Mouse (Mus musculus) ES-Bruce4 (cell line): ENCODE data around the gene Sec14l1. TPM values are rescaled to one million over a fixed set of nuclear protein-coding genes. Genes with fewer than 3 reads are reported as not detected.

Experiments used
- H3K27ac ChIP-seq: 2 replicates; pipeline ENCODE4 v1.5.1; 2012; ENCODE audit warnings: low read length, inconsistent platforms; ENCODE audit not compliant: insufficient read depth
- H3K27me3 ChIP-seq: 2 replicates; pipeline ENCODE4 v1.6.1; 2012; ENCODE audit warnings: mild to moderate bottlenecking, low read length, inconsistent platforms; ENCODE audit not compliant: control insufficient read depth, poor library complexity, insufficient read depth, severe bottlenecking
- H3K36me3 ChIP-seq: 2 replicates; pipeline ENCODE4 v1.6.1; 2012; ENCODE audit warnings: inconsistent platforms, mild to moderate bottlenecking, low read length, moderate library complexity; ENCODE audit not compliant: control insufficient read depth, poor library complexity, insufficient read depth, severe bottlenecking
- H3K4me1 ChIP-seq: one replicate; pipeline ENCODE4 v1.8.1; 2011; ENCODE audit warnings: low read length; ENCODE audit not compliant: control insufficient read depth, insufficient read depth
- H3K4me3 ChIP-seq: 2 replicates; pipeline ENCODE4 v1.5.1; 2011; ENCODE audit warnings: low read depth, mild to moderate bottlenecking, low read length
- H3K9ac ChIP-seq: 2 replicates; pipeline ENCODE4 v1.6.1; 2012; ENCODE audit warnings: low read depth, mild to moderate bottlenecking, inconsistent platforms; ENCODE audit not compliant: poor library complexity, severe bottlenecking
- H3K9me3 ChIP-seq: replicated peaks from 2 replicates; pipeline ENCODE4 v1.6.1; 2012; ENCODE audit warnings: mild to moderate bottlenecking, low read length, inconsistent platforms; ENCODE audit not compliant: control insufficient read depth, poor library complexity, insufficient read depth, severe bottlenecking
- CTCF ChIP-seq: IDR thresholded peaks from one replicate; pipeline ENCODE4 v1.8.1; 2011; ENCODE audit warnings: low read depth, low read length
- EP300 ChIP-seq: IDR thresholded peaks from 2 replicates; pipeline ENCODE4 v1.6.1; 2011; ENCODE audit warnings: low read depth, low read length; ENCODE audit not compliant: insufficient read depth
- POLR2A ChIP-seq: IDR thresholded peaks from one replicate; pipeline ENCODE4 v1.8.1; 2011; ENCODE audit warnings: low read length; ENCODE audit not compliant: insufficient read depth
- polyA plus RNA-seq: library from polyadenylated mRNA; stranded (reverse); fragments of >200 nt; gene quantifications from 2 replicates; pipeline ENCODE4 v1.2.4, GENCODE M21; 2011; ENCODE audit warnings: low read depth; ENCODE audit not compliant: missing spikeins, insufficient read depth, insufficient read length

Sec14l1 gene
- polyA plus RNA-seq, 1 experiment, result 77.7 TPM

GRCm38 (mm10) chr11:117174098-117174892 lies 59.3 kb downstream of the Sec14l1 start:
- H3K4me1 ChIP-seq, result no peaks in the 10 kb centered on the region
- no peaks in the 10 kb centered on the region for H3K27me3 ChIP-seq
- no peak for TF ChIP-seq POLR2A
- no peak for TF ChIP-seq CTCF
- TF ChIP-seq EP300, result no peak
- H3K9ac ChIP-seq, result peak overlapping the region; percentile 16
- 0 out of 2 replicates have a peak overlapping the region, but pooled peaks have one; percentile 27 for H3K27ac ChIP-seq
- peak overlapping the region; percentile 64 for H3K4me3 ChIP-seq
- H3K9me3 ChIP-seq, result no peaks in the 10 kb centered on the region
- H3K36me3 ChIP-seq, result no peaks in the 10 kb centered on the region

GRCm38 (mm10) chr11:117174924-117175323 lies 60.0 kb downstream of the Sec14l1 start:
- H3K9me3 ChIP-seq, result no peaks in the 10 kb centered on the region
- H3K9ac ChIP-seq, result peak overlapping the region; percentile 16
- peak overlapping the region; percentile 27; the same call in 1 of the 2 replicates for H3K27ac ChIP-seq
- no peaks in the 10 kb centered on the region for H3K4me1 ChIP-seq
- no peak for TF ChIP-seq CTCF
- peak; percentile 20 for TF ChIP-seq POLR2A
- TF ChIP-seq EP300, result no peak
- H3K27me3 ChIP-seq, result no peaks in the 10 kb centered on the region
- no peaks in the 10 kb centered on the region for H3K36me3 ChIP-seq
- H3K4me3 ChIP-seq, result peak overlapping the region; percentile 64

GRCm38 (mm10) chr11:117175472-117175871 lies 60.5 kb downstream of the Sec14l1 start:
- Histone ChIP-seq H3K4me1 (no peaks in the 10 kb centered on the region), H3K36me3 (no peaks in the 10 kb centered on the region), H3K27me3 (no peaks in the 10 kb centered on the region), H3K9ac (no peak overlapping the region), H3K27ac (no peak overlapping the region), H3K9me3 (no peaks in the 10 kb centered on the region), H3K4me3 (0 out of 2 replicates have a peak overlapping the region, but pooled peaks have one; percentile 20)
- TF ChIP-seq POLR2A (no peak), EP300 (no peak), CTCF (no peak)

- no peaks in the 10 kb centered on the region for H3K9me3 ChIP-seq
- no peak overlapping the region for H3K9ac ChIP-seq
- no peaks in the 10 kb centered on the region for H3K27me3 ChIP-seq
- TF ChIP-seq EP300 (no peak), CTCF (peak; percentile 77)
- no peak overlapping the region for H3K27ac ChIP-seq
- H3K36me3 ChIP-seq, result no peaks in the 10 kb centered on the region
- no peak overlapping the region for H3K4me3 ChIP-seq
- H3K4me1 ChIP-seq, result no peaks in the 10 kb centered on the region
Measured at GRCm38 (mm10) chr11:117176304-117176703, 61.3 kb downstream of the Sec14l1 start.

- no peaks in the 10 kb centered on the region for H3K27me3 ChIP-seq
- H3K4me3 ChIP-seq, result no peak overlapping the region
- no peak overlapping the region for H3K9ac ChIP-seq
- H3K36me3 ChIP-seq, result no peaks in the 10 kb centered on the region
- TF ChIP-seq POLR2A, result no peak
- TF ChIP-seq CTCF, result no peak
- TF ChIP-seq EP300, result no peak
- H3K27ac ChIP-seq, result no peak overlapping the region
- no peaks in the 10 kb centered on the region for H3K9me3 ChIP-seq
- H3K4me1 ChIP-seq, result no peaks in the 10 kb centered on the region
Measured at GRCm38 (mm10) chr11:117176900-117177299, 61.9 kb downstream of the Sec14l1 start.

- H3K36me3 ChIP-seq, result no peaks in the 10 kb centered on the region
- no peaks in the 10 kb centered on the region for H3K4me1 ChIP-seq
- no peaks in the 10 kb centered on the region for H3K27me3 ChIP-seq
- no peak for TF ChIP-seq POLR2A
- TF ChIP-seq CTCF, result peak; percentile 94
- H3K27ac ChIP-seq, result no peak overlapping the region
- H3K9ac ChIP-seq, result no peak overlapping the region
- 0 out of 2 replicates have a peak, but pooled peaks cover 3% of the 10 kb centered on the region for H3K9me3 ChIP-seq
- H3K4me3 ChIP-seq, result no peak overlapping the region
Measured at GRCm38 (mm10) chr11:117177303-117177979, 62.5 kb downstream of the Sec14l1 start.
